Mouse (Mus musculus) lung, postnatal 10 days (tissue): Measurements from ENCODE around the gene Mybpc2.
A peak's percentile ranks its signal among the peaks of the same experiment; 100 is the strongest.

Experiments
- DNase-seq: peaks from one replicate; pipeline ENCODE4 v3.0.0; 2021

Mybpc2 gene

GRCm38 (mm10) chr7:44524502-44524901 lies at the start of gene Mybpc2:
Gene Mybpc2, minus strand, starts transcription at chr7:44524656.
- peak; percentile 45 for DNase-seq

GRCm38 (mm10) chr7:44572956-44573484 lies 48.6 kb upstream of the Mybpc2 start:
- no peak for DNase-seq

DNA sequence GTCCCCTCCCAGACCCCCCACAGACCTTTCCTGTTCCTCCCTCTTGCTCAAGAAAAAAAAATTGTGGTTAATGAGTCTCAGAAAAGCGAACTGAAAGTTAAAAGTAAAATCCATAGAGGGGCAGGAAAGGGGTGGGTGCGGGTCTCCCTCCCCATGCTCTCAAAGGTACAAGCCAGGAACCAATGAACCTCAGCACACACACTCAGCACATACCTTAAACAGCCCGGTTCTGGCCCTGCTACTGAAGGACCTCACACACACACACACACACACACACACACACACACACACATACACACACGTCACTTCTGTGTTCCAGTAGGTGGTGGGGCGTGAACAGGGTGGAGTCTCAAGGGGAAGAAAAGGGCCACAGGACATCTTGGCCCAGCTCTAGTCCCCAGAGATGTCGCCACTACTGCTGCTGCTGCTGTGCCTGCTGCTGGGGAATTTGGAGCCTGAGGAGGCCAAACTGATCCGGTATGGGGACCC lies 47.8 kb upstream of the Mybpc2 start, which contains the start of gene Napsa:
Gene Napsa, plus strand, starts transcription at position 168 of the 489 bp plus-strand sequence.
- DNase-seq: peak; percentile 76

GRCm38 (mm10) chr7:44571811-44572210 lies 47.4 kb upstream of the Mybpc2 start:
- no peak for DNase-seq

DNA sequence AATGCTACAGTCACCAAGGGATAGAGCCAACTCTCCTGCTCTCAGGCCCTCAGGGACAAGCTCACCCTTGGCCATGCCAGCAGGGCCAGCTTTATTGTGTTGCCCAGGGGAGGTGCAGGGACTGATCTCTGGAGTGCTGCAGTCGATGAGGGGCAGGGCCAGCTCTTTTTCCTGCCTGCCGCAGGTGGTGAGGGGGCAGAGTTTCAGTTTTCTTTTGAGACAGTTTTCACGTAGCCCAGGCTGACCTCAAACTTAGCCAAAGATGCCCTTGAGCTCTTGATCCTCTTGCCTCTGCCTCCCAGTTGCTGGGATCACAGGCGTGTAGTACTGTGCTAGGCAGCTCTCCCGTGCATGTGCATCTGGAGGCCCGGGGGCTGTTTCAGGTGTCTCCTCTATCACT lies 46.5 kb upstream of the Mybpc2 start:
- no peak for DNase-seq

- no peak for DNase-seq
Observed at GRCm38 (mm10) chr7:44568803-44569202, 44.3 kb upstream of the Mybpc2 start.

DNA sequence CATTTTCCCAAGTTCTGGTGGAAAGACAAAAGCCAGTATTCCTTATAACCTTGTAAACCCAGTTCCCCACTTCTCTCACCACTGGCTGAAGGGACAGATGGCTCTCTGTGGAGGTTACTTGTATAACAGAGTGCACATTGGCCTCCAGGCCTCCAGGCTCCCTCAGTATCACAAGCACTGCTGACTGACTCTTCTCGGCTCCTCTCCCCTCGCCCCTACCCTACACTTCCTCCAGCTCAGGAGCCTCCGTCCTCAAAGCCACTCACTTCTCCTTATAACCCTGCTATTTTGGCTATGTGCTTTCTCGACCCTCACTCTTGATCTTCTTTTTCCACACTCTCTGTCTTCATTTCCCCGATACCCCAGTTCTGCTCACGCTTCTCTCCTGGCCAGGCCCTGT lies 41.0 kb upstream of the Mybpc2 start:
- DNase-seq: no peak

GRCm38 (mm10) chr7:44564486-44564885 lies 40.0 kb upstream of the Mybpc2 start:
- no peak for DNase-seq

DNA sequence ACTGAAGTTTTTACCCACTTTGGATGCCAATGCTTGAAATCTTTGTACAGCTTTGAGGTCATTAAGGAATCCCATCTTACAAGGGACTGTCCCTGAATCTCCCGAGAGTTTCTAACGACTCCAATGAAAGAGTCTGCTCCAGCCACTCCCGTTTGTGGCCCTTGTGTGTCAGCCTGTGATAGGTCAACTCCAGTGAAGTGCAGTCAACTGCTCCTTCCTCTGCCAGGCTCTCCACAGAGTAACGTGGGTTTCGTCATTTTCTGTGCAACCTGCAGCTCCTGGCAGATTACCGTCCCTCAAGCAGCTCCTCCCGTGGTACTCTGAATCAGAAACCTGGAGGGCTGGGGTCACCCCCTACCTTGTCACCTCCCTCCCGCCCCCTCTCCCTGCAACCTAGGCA lies 38.8 kb upstream of the Mybpc2 start:
- peak; percentile 45 for DNase-seq

GRCm38 (mm10) chr7:44560435-44561400 lies 36.3 kb upstream of the Mybpc2 start:
- DNase-seq: peak; percentile 88

GRCm38 (mm10) chr7:44557629-44558028 lies 33.2 kb upstream of the Mybpc2 start:
- no peak for DNase-seq

DNA sequence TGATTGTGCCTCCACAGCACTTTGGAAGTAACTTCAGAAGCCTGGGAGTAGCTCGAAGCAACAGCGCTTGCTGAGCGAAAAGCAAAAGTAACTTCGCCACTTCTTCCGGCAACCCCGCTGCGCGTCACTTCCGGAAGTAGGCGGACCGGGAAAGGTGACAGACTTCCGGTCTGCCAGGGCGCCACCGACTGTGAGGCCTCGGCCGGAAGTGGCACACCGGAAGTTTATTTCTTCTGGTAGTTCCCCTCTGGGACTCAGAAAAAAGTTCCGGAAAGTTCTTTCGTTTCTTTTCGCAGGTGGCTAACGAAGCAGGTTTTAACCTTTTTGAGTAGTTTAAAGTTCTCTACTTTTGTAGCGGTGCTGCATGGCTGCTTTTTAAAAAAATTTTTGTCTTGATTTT lies 29.4 kb upstream of the Mybpc2 start, which contains the start of gene Nr1h2:
Gene Nr1h2, minus strand, starts transcription at position 126 of the 400 bp plus-strand sequence.
- peak; percentile 99 for DNase-seq

- DNase-seq: peak; percentile 92
Observed at GRCm38 (mm10) chr7:44553196-44553764, 28.8 kb upstream of the Mybpc2 start.

GRCm38 (mm10) chr7:44552141-44552908 lies 27.9 kb upstream of the Mybpc2 start:
- DNase-seq: no peak

DNA sequence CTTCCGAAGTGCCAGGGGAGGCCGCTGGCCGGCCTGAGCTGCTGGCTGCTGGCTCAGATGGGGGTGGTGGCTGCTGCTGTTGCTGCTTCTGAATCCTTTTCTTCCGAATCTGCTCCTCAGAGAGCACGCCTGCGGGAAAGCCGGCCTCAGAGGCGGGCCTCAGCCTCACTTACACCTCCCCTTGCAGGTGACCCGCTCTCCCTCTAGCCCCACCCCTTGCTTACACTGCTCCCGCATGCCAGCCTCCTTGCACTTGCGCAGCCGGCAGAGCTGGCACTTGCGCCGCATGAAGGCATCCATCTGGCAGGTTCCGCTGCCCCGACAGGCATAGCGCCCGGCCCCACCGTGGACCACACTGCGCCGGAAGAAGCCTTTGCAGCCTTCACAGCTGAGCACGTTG lies 27.3 kb upstream of the Mybpc2 start:
- no peak for DNase-seq

- no peak for DNase-seq
Observed at GRCm38 (mm10) chr7:44551301-44551700, 26.8 kb upstream of the Mybpc2 start.

GRCm38 (mm10) chr7:44550409-44550678 lies 25.9 kb upstream of the Mybpc2 start:
- no peak for DNase-seq

GRCm38 (mm10) chr7:44549621-44550408 lies 25.4 kb upstream of the Mybpc2 start:
- DNase-seq: no peak

- DNase-seq: peak; percentile 100
Observed at GRCm38 (mm10) chr7:44548497-44549087, 24.1 kb upstream of the Mybpc2 start, which contains the start of gene Pold1. Gene Pold1, minus strand, starts transcription at chr7:44548849.

- DNase-seq: no peak
Observed at GRCm38 (mm10) chr7:44547725-44548124, 23.3 kb upstream of the Mybpc2 start.

DNA sequence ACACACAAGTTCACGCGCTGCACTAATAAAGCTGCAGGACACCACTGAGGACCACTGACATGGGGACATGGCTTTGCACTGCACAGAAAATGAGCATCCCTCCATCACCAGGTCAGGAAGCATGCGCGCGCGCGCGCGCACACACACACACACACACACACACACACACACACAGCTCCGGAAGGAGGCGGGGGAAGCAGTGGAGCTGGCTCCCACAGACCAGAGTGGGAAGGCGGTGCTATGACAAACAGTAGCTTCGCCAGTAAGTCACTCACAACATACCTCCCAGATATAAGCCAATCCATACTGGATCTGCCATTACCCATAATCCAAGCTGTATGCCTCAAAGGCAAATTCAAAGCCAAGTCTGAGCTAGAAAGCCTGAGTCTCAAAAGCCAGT lies 22.6 kb upstream of the Mybpc2 start:
- no peak for DNase-seq

DNA sequence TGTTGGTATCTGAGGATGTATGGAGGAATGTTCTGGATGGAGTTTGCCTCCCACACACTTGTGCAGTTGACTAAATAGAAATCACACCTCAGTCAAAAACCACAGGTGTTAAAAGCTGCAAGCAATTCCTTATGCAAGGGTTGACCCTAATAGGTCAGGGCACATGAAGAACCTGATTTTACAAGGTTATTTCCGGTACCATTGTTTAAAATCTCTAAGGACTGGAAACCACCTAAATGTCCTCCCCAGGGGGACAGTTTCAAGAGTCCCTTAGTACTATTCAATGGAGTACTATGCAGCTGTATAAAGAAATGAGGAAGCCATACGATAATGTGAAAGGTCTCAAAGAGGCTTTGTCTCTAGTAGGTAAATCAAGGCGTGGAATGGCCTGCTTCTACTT lies 21.8 kb upstream of the Mybpc2 start:
- DNase-seq: no peak
